Comparison of ENCODE assay signal across 9 mouse cellular contexts in genomic region chr14:48169970-48170369, GRCm38 (mm10). TPM values are rescaled to one million over a fixed set of nuclear protein-coding genes. Genes with fewer than 3 reads are reported as not detected.
DNase-seq lines count a peak whose midpoint lies in the region; ATAC-seq and TF ChIP-seq lines count a peak whose summit lies in the region.
"Had no signal": no experiment of that assay in that cellular context is flagged by ENCODE, and none has a peak within 500 bp of the region (broad histone marks: within the 10 kb centered on the region; RNA-seq: fewer than 3 reads in every experiment).

No protein-coding gene starts in this region.

- H3K27ac ChIP-seq in heart, embryonic 11.5 days (ENCODE audit: low read depth, low read length), result no peak overlapping the region
- H3K27ac ChIP-seq in olfactory bulb, adult 2 months (ENCODE audit: insufficient read depth, low read depth, low read length), result no peak overlapping the region
- H3K27ac ChIP-seq: neural tube, embryonic 12.5 days had no signal

- peak; percentile 60; the same call in 1 of the 2 replicates for TF ChIP-seq CTCF in olfactory bulb, adult 2 months (IDR thresholded peaks at IDR 0.05; ENCODE audit: insufficient read depth, low read depth, low read length)

- no peak overlapping the region for H3K4me3 ChIP-seq in heart, embryonic 11.5 days (ENCODE audit: low read depth, low read length)
- no peak overlapping the region for H3K4me3 ChIP-seq in olfactory bulb, adult 2 months (ENCODE audit: insufficient read depth, low read depth, low read length)
- H3K4me3 ChIP-seq: neural tube, embryonic 12.5 days had no signal

- TF ChIP-seq POLR2A in olfactory bulb, adult 2 months (IDR thresholded peaks at IDR 0.05; ENCODE audit: insufficient read depth, low read depth, low read length), result no peak

- no peaks in the 10 kb centered on the region for H3K9me3 ChIP-seq in heart, embryonic 11.5 days (replicated peaks; ENCODE audit: control insufficient read depth, low read length)
- H3K9me3 ChIP-seq: neural tube, embryonic 12.5 days had no signal

- H3K4me2 ChIP-seq in heart, embryonic 11.5 days, result no peak overlapping the region
- H3K4me2 ChIP-seq: neural tube, embryonic 12.5 days had no signal

- DNase-seq in heart, adult 11 months, result peak; percentile 93
- peak; percentile 66 for DNase-seq in ovary, postnatal 36 days (ENCODE audit: low spot score)
- no peak for DNase-seq in ovary, adult 18-20 months (ENCODE audit: low spot score)
- DNase-seq in cerebellum, postnatal 14 days, result peak; percentile 78 to 93
- DNase-seq in kidney, adult 9 months, result peak; percentile 62
- DNase-seq in left cerebral cortex, adult 8-10 months (ENCODE audit: low spot score in 2 of 2), result no peak

- no peaks in the 10 kb centered on the region for H3K36me3 ChIP-seq in heart, embryonic 11.5 days (ENCODE audit: control insufficient read depth, insufficient read depth, low read length)
- H3K36me3 ChIP-seq: neural tube, embryonic 12.5 days had no signal

- no peaks in the 10 kb centered on the region for H3K4me1 ChIP-seq in heart, embryonic 11.5 days (ENCODE audit: control insufficient read depth, insufficient read depth, low read length)
- H3K4me1 ChIP-seq in olfactory bulb, adult 2 months (ENCODE audit: control insufficient read depth, insufficient read depth, low read length), result peaks cover 28% of the 10 kb centered on the region

- no peak overlapping the region for H3K9ac ChIP-seq in heart, embryonic 11.5 days (ENCODE audit: low read depth, low read length)
- H3K9ac ChIP-seq: neural tube, embryonic 12.5 days had no signal

- ATAC-seq in heart, embryonic 11.5 days (replicated peaks; ENCODE audit: insufficient number of reproducible peaks, low FRiP score, low TSS enrichment), result no peak

- WGBS in heart, embryonic 11.5 days (ENCODE audit: insufficient replicate concordance), result 55% methylated on average over 7 of the region's 7 CpGs
- 50% methylated on average over 7 of the region's 7 CpGs for WGBS in olfactory bulb, adult 2 months

- no peaks in the 10 kb centered on the region; the same call in 1 of the 2 replicates for H3K27me3 ChIP-seq in heart, embryonic 11.5 days (ENCODE audit: control insufficient read depth, insufficient read depth, low read length)
- H3K27me3 ChIP-seq: neural tube, embryonic 12.5 days had no signal

RNA-seq across cellular contexts. Expression of gene Peli2, which starts 49.3 kb away (rescaled TPM):
- polyA plus RNA-seq in heart, embryonic 11.5 days (2014; fragmentation: Nextera tagmentation; extraction: Ambion mirVana), result 4.0 TPM in 2 replicates
- polyA plus RNA-seq in olfactory bulb, adult 2 months (2012; ENCODE audit: insufficient read depth, insufficient read length, low replicate concordance, missing spikeins), result 103 TPM in 1 of 2 replicates, not detected in the other
- 10 to 100 TPM; 21.6 to 33.7 (median 30.5) TPM for total RNA-seq in left cerebral cortex, adult 8-10 months (2022)

Comparison
In these comparisons a context has a peak if more than half of its experiments do, and no peak if none do; other contexts are left out.
1. DNase-seq: peak in heart, adult 11 months (single experiment), ovary, postnatal 36 days (single experiment), cerebellum, postnatal 14 days (2 of 2) and kidney, adult 9 months (single experiment); none in ovary, adult 18-20 months (single experiment) and left cerebral cortex, adult 8-10 months (0 of 2).